Mouse (Mus musculus) C2C12 (cell line): Measurements from ENCODE around the gene Neurl1b. TPM values are rescaled to one million over a fixed set of nuclear protein-coding genes. Genes with fewer than 3 reads are reported as not detected.

Experiments used
- H3K27me3 ChIP-seq: one replicate; pipeline ENCODE4 v1.6.1; 2011; ENCODE audit not compliant: control insufficient read depth, insufficient read depth, insufficient read length
- H3K36me3 ChIP-seq: one replicate; pipeline ENCODE4 v1.6.1; 2011; ENCODE audit not compliant: control insufficient read depth, insufficient read depth
- H3K4me3 ChIP-seq: one replicate; pipeline ENCODE4 v1.5.1; 2011; ENCODE audit warnings: mild to moderate bottlenecking, control low read depth; ENCODE audit not compliant: poor library complexity, insufficient read depth, severe bottlenecking
- H3K79me2 ChIP-seq: one replicate; pipeline ENCODE4 v1.6.1; 2011; ENCODE audit not compliant: control insufficient read depth, insufficient read depth
- H3K79me3 ChIP-seq: one replicate; pipeline ENCODE4 v1.6.1; 2011; ENCODE audit warnings: low read depth, control low read depth
- H3ac ChIP-seq: one replicate; pipeline ENCODE3; 2011; ENCODE audit warnings: low read depth; ENCODE audit not compliant: control insufficient read depth, insufficient read length
- CEBPB ChIP-seq: IDR thresholded peaks from one replicate; pipeline ENCODE4 v1.6.1; 2011; ENCODE audit warnings: low read depth, mild to moderate bottlenecking, control low read depth, moderate library complexity
- CTCF ChIP-seq: IDR thresholded peaks from one replicate; pipeline ENCODE4 v1.5.1; 2011; ENCODE audit not compliant: control insufficient read depth, insufficient read depth, insufficient read length
- FOSL1 ChIP-seq: IDR thresholded peaks from one replicate; pipeline ENCODE4 v1.8.0; 2011; ENCODE audit warnings: mild to moderate bottlenecking, low read length; ENCODE audit not compliant: poor library complexity, insufficient read depth, severe bottlenecking
- MAX ChIP-seq: IDR thresholded peaks from one replicate; pipeline ENCODE4 v1.6.1; 2011; ENCODE audit warnings: mild to moderate bottlenecking, control low read depth
- MYOD1 ChIP-seq: IDR thresholded peaks from one replicate; pipeline ENCODE4 v1.6.1; 2011; ENCODE audit warnings: low read depth; ENCODE audit not compliant: control insufficient read depth, insufficient read length
- MYOG ChIP-seq: IDR thresholded peaks from one replicate; pipeline ENCODE4 v1.6.1; 2011; ENCODE audit not compliant: control insufficient read depth, insufficient read length; ENCODE audit errors: extremely low read depth
- USF1 ChIP-seq: IDR thresholded peaks from one replicate; pipeline ENCODE4 v1.6.1; 2011; ENCODE audit warnings: low read depth, mild to moderate bottlenecking, control low read depth, moderate library complexity
- polyA plus RNA-seq: library from polyadenylated mRNA; unstranded; fragments of >200 nt; fragmentation: generic; extraction: Trizol; gene quantifications from one replicate; pipeline ENCODE4 v1.2.1, GENCODE M21; 2012; ENCODE audit warnings: missing spikeins

Gene Neurl1b
- polyA plus RNA-seq, 1 experiment: 0.22 TPM

- H3K36me3 ChIP-seq: no peaks in the 10 kb centered on the region
- H3K4me3 ChIP-seq: no peak overlapping the region
- no peak for TF ChIP-seq FOSL1
- no peak for TF ChIP-seq MYOG
- no peak for TF ChIP-seq MYOD1
- no peak for TF ChIP-seq CEBPB
- TF ChIP-seq USF1: no peak
- TF ChIP-seq MAX: no peak
- TF ChIP-seq CTCF: no peak
- H3K79me3 ChIP-seq: no peaks in the 10 kb centered on the region
- no peak overlapping the region for H3ac ChIP-seq
- H3K27me3 ChIP-seq: peaks cover 4% of the 10 kb centered on the region
- no peaks in the 10 kb centered on the region for H3K79me2 ChIP-seq
Observed at GRCm38 (mm10) chr17:26468102-26468894, 53.7 kb downstream of the Neurl1b start.

GRCm38 (mm10) chr17:26476871-26477270, 62.2 kb downstream of the Neurl1b start:
- TF ChIP-seq MAX (no peak), MYOG (no peak), USF1 (no peak), MYOD1 (no peak), CEBPB (no peak), CTCF (no peak), FOSL1 (no peak)
- Histone ChIP-seq H3K36me3 (no peaks in the 10 kb centered on the region), H3K79me2 (no peaks in the 10 kb centered on the region), H3K4me3 (no peak overlapping the region), H3ac (no peak overlapping the region), H3K79me3 (no peaks in the 10 kb centered on the region), H3K27me3 (no peaks in the 10 kb centered on the region)

- Histone ChIP-seq H3K36me3 (no peaks in the 10 kb centered on the region), H3K79me2 (no peaks in the 10 kb centered on the region), H3K79me3 (no peaks in the 10 kb centered on the region), H3ac (no peak overlapping the region), H3K27me3 (no peaks in the 10 kb centered on the region), H3K4me3 (no peak overlapping the region)
- TF ChIP-seq CTCF (no peak), MYOG (no peak), FOSL1 (no peak), MAX (no peak), USF1 (no peak), MYOD1 (no peak), CEBPB (no peak)
Observed at GRCm38 (mm10) chr17:26478672-26479071, 64.0 kb downstream of the Neurl1b start.

- H3K4me3 ChIP-seq: no peak overlapping the region
- H3K79me2 ChIP-seq: no peaks in the 10 kb centered on the region
- TF ChIP-seq MYOD1 (no peak), CEBPB (no peak), USF1 (no peak), FOSL1 (no peak), CTCF (no peak), MYOG (no peak), MAX (no peak)
- H3K36me3 ChIP-seq: no peaks in the 10 kb centered on the region
- H3K27me3 ChIP-seq: no peaks in the 10 kb centered on the region
- H3K79me3 ChIP-seq: no peaks in the 10 kb centered on the region
- H3ac ChIP-seq: no peak overlapping the region
Observed at GRCm38 (mm10) chr17:26479619-26480018, 65.0 kb downstream of the Neurl1b start.

- H3ac ChIP-seq: no peak overlapping the region
Observed at GRCm38 (mm10) chr17:26480956-26481355, 66.3 kb downstream of the Neurl1b start.

More at GRCm38 (mm10) chr17:26480956-26481355, 66.3 kb downstream of the Neurl1b start:
- Histone ChIP-seq H3K79me2 (no peaks in the 10 kb centered on the region), H3K36me3 (no peaks in the 10 kb centered on the region), H3K4me3 (no peak overlapping the region), H3K79me3 (no peaks in the 10 kb centered on the region), H3K27me3 (no peaks in the 10 kb centered on the region)
- TF ChIP-seq USF1: no peak
- TF ChIP-seq MYOG: no peak
- TF ChIP-seq FOSL1: no peak
